Mouse (Mus musculus): ENCODE results near the gene Olfr1357.

The Olfr1357 gene

GRCm38 (mm10) chr10:78578204-78578603 is 39.7 kb downstream of the Olfr1357 start:
- DNase-seq: no peak

- DNase-seq: no peak
These were observed 41.3 kb downstream of the Olfr1357 start for GRCm38 (mm10) chr10:78576435-78577184.

GRCm38 (mm10) chr10:78575690-78576089 is 42.2 kb downstream of the Olfr1357 start:
- DNase-seq: no peak

GRCm38 (mm10) chr10:78575105-78575632 is 42.7 kb downstream of the Olfr1357 start:
- no peak for DNase-seq

GRCm38 (mm10) chr10:78574250-78575104 is 43.4 kb downstream of the Olfr1357 start, which contains the start of gene Ilvbl:
Gene Ilvbl (plus strand): TSS chr10:78574346.
- DNase-seq: peak; percentile 91 to 96

- no peak for DNase-seq
These were observed 44.6 kb downstream of the Olfr1357 start for GRCm38 (mm10) chr10:78573226-78573625.

GRCm38 (mm10) chr10:78570897-78571296 is 47.0 kb downstream of the Olfr1357 start:
- DNase-seq: no peak

- no peak for DNase-seq
These were observed 47.5 kb downstream of the Olfr1357 start for GRCm38 (mm10) chr10:78570416-78570815.

GRCm38 (mm10) chr10:78569686-78570085 is 48.2 kb downstream of the Olfr1357 start:
- DNase-seq: no peak

GRCm38 (mm10) chr10:78569191-78569590 is 48.7 kb downstream of the Olfr1357 start:
- no peak for DNase-seq

GRCm38 (mm10) chr10:78565070-78565469 is 52.8 kb downstream of the Olfr1357 start:
- no peak for DNase-seq
